Mouse (Mus musculus) frontal cortex, postnatal 14 days (tissue): Measurements from ENCODE around the gene Cyp2c55.

ENCODE experiments used
- DNase-seq, 2 experiments: peaks; one replicate each; pipeline ENCODE4 v3.0.0; 2022; ENCODE audit warnings: low spot score in 2 of 2

The Cyp2c55 gene

DNA sequence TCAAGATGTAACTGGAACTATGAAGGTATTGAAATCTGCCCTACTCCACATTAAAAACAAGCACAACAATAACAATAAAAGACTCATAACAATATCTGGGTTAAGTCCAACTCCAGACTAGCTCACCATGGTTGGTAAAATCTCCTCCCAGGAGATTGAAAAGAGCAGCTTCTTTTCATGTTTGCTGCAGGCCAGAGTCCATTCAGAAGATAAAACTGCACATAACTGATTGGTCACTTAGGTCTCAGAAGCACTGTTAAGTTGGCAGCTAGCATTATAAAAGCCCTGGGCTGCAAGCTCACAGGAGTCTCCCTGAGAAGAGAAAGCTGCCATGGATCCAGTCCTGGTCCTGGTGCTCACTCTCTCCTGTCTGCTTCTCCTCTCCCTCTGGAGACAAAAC is at the start of gene Cyp2c55:
Cyp2c55 (plus strand) TSS at position 305 of the 400 bp plus-strand sequence.
- DNase-seq, result no peak

DNA sequence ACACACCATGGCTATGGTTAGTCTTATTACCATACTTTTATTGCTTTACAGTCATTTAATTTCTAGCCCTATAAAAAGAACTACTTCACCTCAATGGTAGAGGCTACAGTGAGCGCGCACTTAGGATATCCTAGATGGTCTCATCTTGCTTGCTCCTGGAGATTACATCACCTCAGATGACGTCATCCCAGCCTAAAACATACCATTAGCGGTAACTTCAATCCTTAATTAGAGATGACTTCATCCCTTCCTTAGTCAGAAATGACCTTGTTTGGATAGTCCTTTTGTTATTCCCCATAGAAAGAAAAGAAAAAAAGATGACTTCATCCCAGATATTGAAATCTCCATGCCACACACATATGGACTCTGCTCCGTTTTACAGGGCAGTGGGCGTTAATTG is 36.1 kb upstream of the Cyp2c55 start:
- DNase-seq, result no peak

- DNase-seq, result no peak
These were observed 34.2 kb upstream of the Cyp2c55 start for GRCm38 (mm10) chr19:38972581-38972980.

DNA sequence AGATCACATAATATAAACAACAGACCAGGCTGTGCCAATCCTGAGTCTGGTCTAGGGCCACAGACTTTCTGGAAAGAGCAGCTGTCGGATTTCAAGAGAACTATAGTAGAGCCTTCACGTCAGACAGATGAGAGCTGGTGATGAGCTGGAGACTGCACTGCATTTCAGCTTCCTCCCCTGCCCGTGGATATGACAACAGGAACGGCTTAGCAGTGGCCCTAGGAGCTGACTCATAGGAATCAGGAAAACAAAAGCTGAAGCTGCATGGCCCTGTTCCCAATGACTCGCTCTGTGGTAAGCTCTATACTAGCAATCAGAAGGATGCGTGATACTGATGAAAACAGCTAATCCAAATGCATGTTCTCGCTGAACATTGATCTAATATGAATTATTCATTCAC is 33.2 kb upstream of the Cyp2c55 start:
- DNase-seq, result no peak

GRCm38 (mm10) chr19:38976269-38976668 is 30.6 kb upstream of the Cyp2c55 start:
- DNase-seq, result no peak

- peak; percentile 39 to 78 for DNase-seq
These were observed 24.9 kb upstream of the Cyp2c55 start for GRCm38 (mm10) chr19:38981966-38982365.

DNA sequence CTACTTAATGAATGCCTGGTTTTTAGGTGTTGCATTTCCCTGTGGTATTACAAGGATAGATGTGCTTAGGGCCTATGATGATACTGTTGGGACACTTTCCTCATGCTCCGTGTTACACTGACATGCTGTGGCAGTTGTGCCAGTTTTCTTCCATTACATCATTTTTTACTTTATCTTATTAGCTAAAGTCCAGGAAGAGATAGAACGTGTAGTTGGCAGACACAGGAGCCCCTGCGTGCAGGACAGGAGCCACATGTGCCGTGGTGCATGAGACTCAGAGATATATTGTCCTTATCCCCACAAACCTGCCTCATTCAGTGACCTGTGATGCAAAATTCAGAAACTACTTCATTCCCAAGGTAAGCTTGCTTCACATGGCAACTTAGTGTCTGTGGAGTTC is 8.6 kb upstream of the Cyp2c55 start:
- no peak for DNase-seq

- DNase-seq, result no peak
These were observed 8.1 kb upstream of the Cyp2c55 start for GRCm38 (mm10) chr19:38998676-38999075.

DNA sequence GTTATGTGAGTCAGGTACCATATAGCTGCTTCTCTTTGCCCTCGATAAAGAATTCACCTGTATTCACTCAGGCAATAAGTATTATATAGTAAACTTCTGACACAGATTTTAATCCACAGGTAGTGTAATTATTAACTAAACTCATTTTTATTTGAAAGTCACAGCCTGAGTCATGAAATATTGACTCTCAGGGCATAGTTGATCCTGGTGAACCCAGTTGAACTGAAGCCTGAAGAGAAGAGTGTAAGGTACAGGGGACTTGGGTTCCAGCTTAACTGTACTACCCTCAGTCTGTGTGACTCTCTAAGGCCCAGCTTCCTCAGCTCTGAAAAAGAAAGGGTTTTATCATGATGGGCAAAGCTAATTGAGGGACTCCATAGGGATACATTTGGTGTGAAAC is 1.7 kb upstream of the Cyp2c55 start:
- DNase-seq, result no peak

DNA sequence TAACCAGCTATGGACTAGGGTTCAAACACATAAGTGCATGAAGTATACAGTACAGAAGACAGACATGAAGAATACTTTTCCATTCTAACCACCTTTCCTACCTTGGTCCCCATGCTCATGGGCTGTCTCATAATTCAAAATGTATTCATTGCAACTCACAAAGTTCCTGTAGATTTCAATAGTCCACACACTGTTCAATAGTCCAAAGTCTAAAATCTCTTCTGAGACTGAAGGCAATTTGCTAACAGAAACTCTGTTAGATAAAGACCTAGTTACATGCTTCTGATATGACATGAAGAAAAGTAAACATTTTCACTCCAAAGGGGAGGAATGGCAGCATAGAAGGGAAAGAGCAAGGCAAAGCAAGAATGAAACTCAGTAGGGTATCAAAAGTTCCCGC is 51.1 kb downstream of the Cyp2c55 start:
- no peak for DNase-seq

- DNase-seq, result no peak
These were observed 53.9 kb downstream of the Cyp2c55 start, which contains the start of gene Cyp2c65 for GRCm38 (mm10) chr19:39060719-39061118. Cyp2c65 (plus strand) TSS chr19:39061015.
